Mouse (Mus musculus) CH12.LX (cell line): Measurements from ENCODE around the gene Tmem205.

ENCODE experiments used
- CHD2 ChIP-seq: IDR thresholded peaks from 2 replicates; pipeline ENCODE4 v1.6.1; 2011; ENCODE audit warnings: low read length, improper control_type of control experiment
- CTCF ChIP-seq, 2 experiments: IDR thresholded peaks in 1 of 2; conservative IDR thresholded peaks in 1 of 2; 2 replicates each; pipeline ENCODE4 v1.5.1; 2011 to 2012; ENCODE audit warnings: low read depth in 2 of 2, low read length in 2 of 2, improper control_type of control experiment in 1 of 2, inconsistent platforms in 1 of 2, mild to moderate bottlenecking in 1 of 2, moderate library complexity in 1 of 2
- ELF1 ChIP-seq: IDR thresholded peaks from 2 replicates; pipeline ENCODE4 v1.6.1; 2014; ENCODE audit warnings: low read depth, mild to moderate bottlenecking, inconsistent platforms, low read length, improper control_type of control experiment
- EP300 ChIP-seq: IDR thresholded peaks from 2 replicates; pipeline ENCODE4 v1.6.1; 2011; ENCODE audit warnings: low read length, improper control_type of control experiment
- ETS1 ChIP-seq: conservative IDR thresholded peaks from 2 replicates; pipeline ENCODE4 v1.6.1; 2012; ENCODE audit warnings: low read depth, mild to moderate bottlenecking, inconsistent platforms, low read length, improper control_type of control experiment, moderate library complexity
- GABPA ChIP-seq: IDR thresholded peaks from 2 replicates; pipeline ENCODE4 v1.6.1; 2012; ENCODE audit warnings: low read depth, low read length, improper control_type of control experiment, inconsistent platforms; ENCODE audit not compliant: insufficient replicate concordance
- HCFC1 ChIP-seq: IDR thresholded peaks from 2 replicates; pipeline ENCODE4 v1.6.1; 2012; ENCODE audit warnings: low read depth, mild to moderate bottlenecking, inconsistent platforms, low read length, improper control_type of control experiment
- MAFK ChIP-seq: IDR thresholded peaks from 2 replicates; pipeline ENCODE4 v1.6.1; 2011; ENCODE audit warnings: low read length, improper control_type of control experiment; ENCODE audit not compliant: insufficient replicate concordance
- MAZ ChIP-seq: IDR thresholded peaks from 2 replicates; pipeline ENCODE4 v1.6.1; 2012; ENCODE audit warnings: low read depth, mild to moderate bottlenecking, inconsistent platforms, low read length, improper control_type of control experiment, moderate library complexity
- MEF2A ChIP-seq: IDR thresholded peaks from 2 replicates; pipeline ENCODE4 v1.6.1; 2014; ENCODE audit warnings: low read depth, mild to moderate bottlenecking, inconsistent platforms, low read length, improper control_type of control experiment, borderline replicate concordance
- POLR2A ChIP-seq: IDR thresholded peaks from 2 replicates; pipeline ENCODE4 v1.6.1; 2011; ENCODE audit warnings: low read depth, mild to moderate bottlenecking, improper control_type of control experiment, low read length
- RCOR1 ChIP-seq: conservative IDR thresholded peaks from 2 replicates; pipeline ENCODE4 v1.6.1; 2012; ENCODE audit warnings: low read depth, mild to moderate bottlenecking, inconsistent platforms, low read length, improper control_type of control experiment
- SIN3A ChIP-seq: IDR thresholded peaks from 2 replicates; pipeline ENCODE4 v1.6.1; 2012; ENCODE audit warnings: low read length, improper control_type of control experiment, inconsistent platforms
- ZKSCAN1 ChIP-seq: IDR thresholded peaks from 2 replicates; pipeline ENCODE4 v1.6.1; 2012; ENCODE audit warnings: low read depth, inconsistent platforms, low read length, improper control_type of control experiment, borderline replicate concordance

DNA sequence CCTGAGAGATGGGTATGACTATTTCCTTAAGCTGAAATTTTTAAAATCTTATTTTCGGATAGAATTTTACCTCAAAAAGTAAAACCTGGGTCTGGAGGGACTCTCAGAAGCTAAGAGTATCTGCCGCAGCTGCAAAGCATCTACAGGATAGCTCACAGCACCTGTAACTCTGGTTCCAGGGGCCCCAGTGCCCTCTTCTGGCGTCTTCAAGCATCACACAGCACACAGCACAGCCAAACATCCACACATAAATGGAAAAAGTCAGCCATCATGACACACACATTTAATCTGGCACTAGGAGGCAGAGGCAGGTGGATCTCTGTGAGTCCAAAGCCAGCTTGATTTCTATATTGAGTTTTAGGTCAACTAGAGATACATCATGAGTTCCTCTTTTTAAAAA is 50.8 kb downstream of the Tmem205 start:
- TF ChIP-seq CTCF (conservative IDR thresholded peaks at IDR 0.05 in 1 of 2, IDR thresholded peaks at IDR 0.05 in 1 of 2; ENCODE audit: low read depth in 2 of 2, low read length in 2 of 2), result peak in 1 of 2 experiments; percentile 56; a peak in 2 of 4 replicates
- TF ChIP-seq POLR2A, result no peak
- no peak for TF ChIP-seq ETS1
- no peak for TF ChIP-seq GABPA
- TF ChIP-seq CHD2, result no peak
- no peak for TF ChIP-seq ELF1
- no peak for TF ChIP-seq EP300
- no peak for TF ChIP-seq SIN3A
- no peak for TF ChIP-seq MAFK
- TF ChIP-seq MAZ, result no peak
- TF ChIP-seq HCFC1, result no peak
- no peak for TF ChIP-seq ZKSCAN1
- TF ChIP-seq RCOR1, result no peak
- TF ChIP-seq MEF2A, result no peak
